Mouse (Mus musculus): ENCODE results near the gene Pdcd5.

The Pdcd5 gene

GRCm38 (mm10) chr7:35646317-35647081 lies 822 bp downstream of the Pdcd5 start:
- no peak for DNase-seq (ENCODE audit: low spot score)

GRCm38 (mm10) chr7:35640072-35640471 lies 7.2 kb downstream of the Pdcd5 start:
- no peak for DNase-seq (ENCODE audit: low spot score)

GRCm38 (mm10) chr7:35636874-35637273 lies 10.4 kb downstream of the Pdcd5 start:
- DNase-seq (ENCODE audit: low spot score): no peak

- no peak for DNase-seq (ENCODE audit: low spot score)
Observed at GRCm38 (mm10) chr7:35636229-35636628, 11.1 kb downstream of the Pdcd5 start.

GRCm38 (mm10) chr7:35628496-35628895 lies 18.8 kb downstream of the Pdcd5 start:
- DNase-seq (ENCODE audit: low spot score): peak; percentile 24

- DNase-seq (ENCODE audit: low spot score): no peak
Observed at GRCm38 (mm10) chr7:35627371-35627770, 19.9 kb downstream of the Pdcd5 start.

- no peak for DNase-seq (ENCODE audit: low spot score)
Observed at GRCm38 (mm10) chr7:35626038-35626437, 21.3 kb downstream of the Pdcd5 start.

- DNase-seq (ENCODE audit: low spot score): no peak
Observed at GRCm38 (mm10) chr7:35622626-35623025, 24.7 kb downstream of the Pdcd5 start.

GRCm38 (mm10) chr7:35617513-35617912 lies 29.8 kb downstream of the Pdcd5 start:
- no peak for DNase-seq (ENCODE audit: low spot score)

- DNase-seq (ENCODE audit: low spot score): no peak
Observed at GRCm38 (mm10) chr7:35609245-35609644, 38.1 kb downstream of the Pdcd5 start.

GRCm38 (mm10) chr7:35606816-35607215 lies 40.5 kb downstream of the Pdcd5 start:
- DNase-seq (ENCODE audit: low spot score): no peak

GRCm38 (mm10) chr7:35602766-35603165 lies 44.6 kb downstream of the Pdcd5 start:
- DNase-seq (ENCODE audit: low spot score): no peak

GRCm38 (mm10) chr7:35601106-35601505 lies 46.2 kb downstream of the Pdcd5 start:
- no peak for DNase-seq (ENCODE audit: low spot score)

GRCm38 (mm10) chr7:35600031-35600430 lies 47.3 kb downstream of the Pdcd5 start:
- DNase-seq (ENCODE audit: low spot score): no peak

- DNase-seq (ENCODE audit: low spot score): no peak
Observed at GRCm38 (mm10) chr7:35599492-35599891, 47.8 kb downstream of the Pdcd5 start.

GRCm38 (mm10) chr7:35594311-35594710 lies 53.0 kb downstream of the Pdcd5 start:
- no peak for DNase-seq (ENCODE audit: low spot score)
